Mouse (Mus musculus) stomach, postnatal 0 days (tissue): ENCODE measurements around the gene Tprg. TPM values are rescaled to one million over a fixed set of nuclear protein-coding genes. Genes with fewer than 3 reads are reported as not detected.

Source experiments
- ATAC-seq: fragments of 200-750 bp; cut with Nextera tagmentation; 2 replicates; pipeline ENCODE4 v1.8.0; 2017; ENCODE audit not compliant: low FRiP score, low TSS enrichment
- DNase-seq: peaks from one replicate; pipeline ENCODE4 v3.0.0-alpha.2; 2016; ENCODE audit warnings: low spot score
- H3K27ac ChIP-seq: fragments of 300-500 bp; sonication (generic); replicated peaks from 2 replicates; pipeline ENCODE4 v1.5.1; 2014; ENCODE audit warnings: mild to moderate bottlenecking, control low read depth
- H3K27me3 ChIP-seq: fragments of 300-500 bp; sonication (generic); 2 replicates; pipeline ENCODE4 v1.6.1; 2014; ENCODE audit warnings: low read length; ENCODE audit not compliant: control insufficient read depth, insufficient read depth
- H3K36me3 ChIP-seq: fragments of 300-500 bp; sonication (generic); 2 replicates; pipeline ENCODE4 v1.6.1; 2014; ENCODE audit warnings: low read length, mixed read lengths; ENCODE audit not compliant: control insufficient read depth, insufficient read depth
- H3K4me1 ChIP-seq: fragments of 300-500 bp; sonication (generic); replicated peaks from 2 replicates; pipeline ENCODE4 v1.6.1; 2014; ENCODE audit warnings: antibody characterized with exemption; ENCODE audit not compliant: control insufficient read depth, insufficient read depth
- H3K4me2 ChIP-seq: fragments of 300-500 bp; sonication (generic); replicated peaks from 2 replicates; pipeline ENCODE4 v1.6.1; 2014; ENCODE audit warnings: low read depth, mild to moderate bottlenecking, control low read depth, moderate library complexity
- H3K4me3 ChIP-seq: fragments of 300-500 bp; sonication (generic); 2 replicates; pipeline ENCODE4 v1.5.1; 2014; ENCODE audit warnings: low read depth, low read length, control low read depth
- H3K9ac ChIP-seq: fragments of 300-500 bp; sonication (generic); 2 replicates; pipeline ENCODE4 v1.6.1; 2014; ENCODE audit warnings: mild to moderate bottlenecking, low read length, control low read depth, mixed read lengths
- H3K9me3 ChIP-seq: fragments of 300-500 bp; sonication (generic); 2 replicates; pipeline ENCODE4 v1.6.1; 2016; ENCODE audit warnings: low read length; ENCODE audit not compliant: control insufficient read depth
- CTCF ChIP-seq: IDR thresholded peaks from 2 replicates; pipeline ENCODE4 v1.5.1; 2016; ENCODE audit warnings: antibody characterized with exemption, low read depth, mild to moderate bottlenecking, moderate library complexity
- EP300 ChIP-seq: optimal IDR thresholded peaks from 2 replicates; pipeline ENCODE3; 2016; ENCODE audit warnings: antibody characterized with exemption
- WGBS: fragments of 180-500 bp; shearing (Covaris S2); extraction: QIAGEN DNeasy Blood & Tissue Kit; methylation state at CpG from one replicate; pipeline ENCODE4 v1.1.7; 2014; 5-methylcytosine and 5-hydroxymethylcytosine counted together
- polyA plus RNA-seq: library from polyadenylated mRNA; unstranded; fragments of >200 nt; fragmentation: Nextera tagmentation; extraction: Ambion mirVana; gene quantifications from 2 replicates; pipeline ENCODE4 v1.2.1, GENCODE M21; 2015

Gene Tprg
- polyA plus RNA-seq, 1 experiment from 2014 or later = 41.0 TPM

- Histone ChIP-seq H3K36me3 (no peaks in the 10 kb centered on the region), H3K27me3 (no peaks in the 10 kb centered on the region), H3K4me1 (no peaks in the 10 kb centered on the region), H3K9me3 (no peaks in the 10 kb centered on the region), H3K27ac (no peak overlapping the region), H3K4me3 (no peak overlapping the region), H3K4me2 (0 out of 2 replicates have a peak overlapping the region, but pooled peaks have one; percentile 11), H3K9ac (no peak overlapping the region)
- 68% methylated on average over 11 of the region's 11 CpGs for WGBS
- ATAC-seq (no peak), DNase-seq (no peak)
- TF ChIP-seq CTCF (no peak), EP300 (no peak)
Measured at GRCm38 (mm10) chr16:25255186-25255585, 31.4 kb upstream of the Tprg start.

- WGBS = 74% methylated on average over 8 of the region's 8 CpGs
- Histone ChIP-seq H3K4me2 (0 out of 2 replicates have a peak overlapping the region, but pooled peaks have one; percentile 11), H3K4me3 (no peak overlapping the region), H3K36me3 (no peaks in the 10 kb centered on the region), H3K9ac (no peak overlapping the region), H3K9me3 (no peaks in the 10 kb centered on the region), H3K27me3 (no peaks in the 10 kb centered on the region), H3K4me1 (no peaks in the 10 kb centered on the region), H3K27ac (no peak overlapping the region)
- ATAC-seq (no peak), DNase-seq (no peak)
- no peak for TF ChIP-seq EP300
- no peak for TF ChIP-seq CTCF
Measured at GRCm38 (mm10) chr16:25255603-25256260, 30.9 kb upstream of the Tprg start.

- no peak for TF ChIP-seq EP300
- no peak for TF ChIP-seq CTCF
Measured at GRCm38 (mm10) chr16:25262306-25262705, 24.3 kb upstream of the Tprg start.

GRCm38 (mm10) chr16:25262965-25263364 is 23.7 kb upstream of the Tprg start:
- no peaks in the 10 kb centered on the region for H3K36me3 ChIP-seq
- 48% methylated on average over 4 of the region's 4 CpGs for WGBS
- DNase-seq = no peak
- no peak overlapping the region for H3K27ac ChIP-seq
- no peak overlapping the region for H3K4me3 ChIP-seq
- no peak overlapping the region for H3K9ac ChIP-seq
- H3K4me2 ChIP-seq = no peak overlapping the region
- no peaks in the 10 kb centered on the region for H3K4me1 ChIP-seq
- H3K9me3 ChIP-seq = no peaks in the 10 kb centered on the region
- H3K27me3 ChIP-seq = no peaks in the 10 kb centered on the region; the same call in 1 of the 2 replicates
- peak; percentile 73 for ATAC-seq
- TF ChIP-seq EP300 (no peak), CTCF (no peak)

More at GRCm38 (mm10) chr16:25262306-25262705, 24.3 kb upstream of the Tprg start:
- Histone ChIP-seq H3K9ac (no peak overlapping the region), H3K9me3 (no peaks in the 10 kb centered on the region), H3K36me3 (no peaks in the 10 kb centered on the region), H3K4me2 (no peak overlapping the region), H3K27ac (no peak overlapping the region), H3K4me1 (no peaks in the 10 kb centered on the region), H3K4me3 (no peak overlapping the region), H3K27me3 (no peaks in the 10 kb centered on the region; the same call in 1 of the 2 replicates)
- DNase-seq (no peak), ATAC-seq (no peak)
- 81% methylated on average over 5 of the region's 5 CpGs for WGBS

GRCm38 (mm10) chr16:25263520-25264149 is 23.0 kb upstream of the Tprg start:
- Histone ChIP-seq H3K9me3 (no peaks in the 10 kb centered on the region), H3K4me2 (no peak overlapping the region), H3K27ac (no peak overlapping the region), H3K9ac (no peak overlapping the region), H3K27me3 (no peaks in the 10 kb centered on the region; the same call in 1 of the 2 replicates), H3K4me3 (no peak overlapping the region), H3K4me1 (no peaks in the 10 kb centered on the region), H3K36me3 (no peaks in the 10 kb centered on the region)
- ATAC-seq (no peak), DNase-seq (peak; percentile 76)
- no peak for TF ChIP-seq EP300
- TF ChIP-seq CTCF = peak; percentile 97
- WGBS = 34% methylated on average over 9 of the region's 9 CpGs

- Histone ChIP-seq H3K27ac (no peak overlapping the region), H3K9me3 (no peaks in the 10 kb centered on the region), H3K4me3 (no peak overlapping the region), H3K36me3 (no peaks in the 10 kb centered on the region), H3K4me2 (no peak overlapping the region), H3K27me3 (no peaks in the 10 kb centered on the region; the same call in 1 of the 2 replicates), H3K4me1 (no peaks in the 10 kb centered on the region), H3K9ac (no peak overlapping the region)
- ATAC-seq (no peak), DNase-seq (no peak)
- 79% methylated on average over 11 of the region's 11 CpGs for WGBS
- TF ChIP-seq EP300 = no peak
- no peak for TF ChIP-seq CTCF
Measured at GRCm38 (mm10) chr16:25265177-25265576, 21.4 kb upstream of the Tprg start.
